Mouse (Mus musculus) heart, postnatal 14 days (tissue): ENCODE measurements around the gene Camkk2. TPM values are rescaled to one million over a fixed set of nuclear protein-coding genes. Genes with fewer than 3 reads are reported as not detected.

ENCODE experiments used
- DNase-seq, 2 experiments: peaks; one replicate each; pipeline ENCODE4 v3.0.0; 2021 to 2022
- intact Hi-C: fragments of 180-260 bp; cut with DNase I; formaldehyde crosslinking; loops from one replicate; pipeline ENCODE4 v1.15.1; 2025
- microRNA-seq, 2 experiments: library from miRNA; unstranded; fragments of <30 nt; microRNA quantifications; one replicate each; pipeline ENCODE4 v1.2.0; 2021 to 2022
- total RNA-seq, 2 experiments: library from RNA; stranded (reverse); gene quantifications; 2 replicates each; pipeline ENCODE4 v1.2.3; 2021

The Camkk2 gene
- total RNA-seq, 2 experiments from 2014 or later: 11.4 to 11.7 TPM

DNA sequence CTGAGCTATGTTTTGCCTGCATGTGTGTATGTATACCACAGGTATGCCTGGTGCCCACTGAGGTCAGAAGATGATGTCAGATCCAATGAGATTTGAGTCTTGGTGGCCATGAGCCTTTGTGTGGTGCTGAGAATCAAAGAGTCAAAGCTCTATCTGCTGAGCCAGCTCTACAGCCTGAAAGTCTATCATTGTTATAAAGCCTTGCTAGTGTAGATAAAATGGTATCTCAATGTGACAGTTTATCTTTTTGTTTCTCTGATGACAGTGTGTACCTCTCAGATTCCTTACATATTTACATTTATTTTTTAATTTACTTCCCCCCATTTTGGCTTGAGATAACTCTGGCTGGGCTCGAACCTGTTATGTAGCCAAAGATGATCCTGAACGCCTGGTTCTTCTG lies 75.6 kb downstream of the Camkk2 start:
- intact Hi-C loops: no loop called here
- DNase-seq: no peak

DNA sequence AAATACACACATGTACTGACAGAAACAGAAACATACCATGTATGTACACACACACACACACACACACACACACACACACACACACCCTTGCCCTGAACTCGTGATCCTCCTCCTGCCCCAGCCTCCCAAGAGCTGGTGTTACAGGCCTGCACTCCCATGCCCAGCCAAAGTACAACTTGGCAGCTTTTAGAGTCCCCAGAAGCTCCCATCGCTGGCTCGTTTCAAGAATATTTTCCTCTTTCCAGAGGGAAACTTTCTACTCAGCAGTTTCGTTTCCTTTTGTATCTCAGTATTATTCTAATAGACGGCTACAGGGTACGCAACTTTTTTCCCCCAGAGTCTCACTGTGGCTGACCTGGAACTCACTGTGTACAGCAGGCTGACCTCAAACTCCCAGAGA lies 77.1 kb downstream of the Camkk2 start:
- intact Hi-C loops: no loop called here
- DNase-seq: no peak

DNA sequence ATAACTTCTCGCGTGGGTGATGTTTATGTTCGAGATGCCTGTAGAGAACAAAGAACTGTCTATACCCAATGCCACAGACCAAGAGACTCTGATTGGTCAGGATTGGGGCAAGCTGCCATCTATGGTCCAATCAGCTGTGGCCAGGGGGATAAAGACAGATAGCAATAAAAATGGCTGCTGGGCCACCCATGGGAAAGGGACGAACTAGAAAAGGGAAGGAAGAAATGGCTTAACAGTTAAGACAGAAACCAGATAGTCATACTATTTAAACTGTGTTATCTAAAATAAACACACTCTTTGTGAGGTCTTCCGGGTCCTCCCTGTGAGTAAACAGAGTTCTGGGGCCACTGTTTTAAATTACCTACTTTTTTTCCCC lies 78.4 kb downstream of the Camkk2 start:
- DNase-seq: no peak
- intact Hi-C loops: no loop called here

DNA sequence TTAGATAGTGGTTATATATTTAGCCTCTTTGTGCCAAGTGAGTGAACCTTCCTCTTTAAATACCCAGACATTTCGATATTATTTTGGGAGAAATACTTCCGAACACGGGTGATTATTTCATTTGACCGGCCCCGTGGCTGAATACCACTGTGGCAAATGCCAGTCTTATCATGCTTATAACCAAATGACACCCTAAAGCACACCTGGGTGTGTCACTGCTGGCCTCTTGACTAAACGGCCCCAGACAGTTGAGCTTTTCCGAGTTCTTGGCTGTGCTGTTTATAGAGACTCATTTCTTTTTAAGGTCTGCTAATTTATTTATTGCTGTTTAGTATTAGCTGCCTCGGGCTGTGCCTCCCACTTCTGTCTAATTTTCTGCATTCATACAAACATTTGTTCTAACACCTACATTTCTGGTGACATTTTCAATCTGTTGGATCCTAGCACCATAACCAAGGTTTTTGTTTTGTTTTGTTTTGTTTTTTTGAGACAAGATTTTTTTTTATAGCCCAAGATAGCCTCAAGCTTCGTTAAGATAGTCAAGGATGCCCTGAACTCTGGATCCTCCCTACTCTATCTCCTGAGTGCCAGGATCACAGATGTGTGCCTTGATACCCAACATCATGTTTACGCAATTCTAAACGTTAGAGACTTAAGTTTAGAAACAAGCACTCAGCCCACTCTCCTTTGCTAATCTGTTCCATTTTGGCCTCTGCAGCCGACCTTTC lies 78.9 kb downstream of the Camkk2 start:
- intact Hi-C loops: no loop called here
- DNase-seq: no peak

DNA sequence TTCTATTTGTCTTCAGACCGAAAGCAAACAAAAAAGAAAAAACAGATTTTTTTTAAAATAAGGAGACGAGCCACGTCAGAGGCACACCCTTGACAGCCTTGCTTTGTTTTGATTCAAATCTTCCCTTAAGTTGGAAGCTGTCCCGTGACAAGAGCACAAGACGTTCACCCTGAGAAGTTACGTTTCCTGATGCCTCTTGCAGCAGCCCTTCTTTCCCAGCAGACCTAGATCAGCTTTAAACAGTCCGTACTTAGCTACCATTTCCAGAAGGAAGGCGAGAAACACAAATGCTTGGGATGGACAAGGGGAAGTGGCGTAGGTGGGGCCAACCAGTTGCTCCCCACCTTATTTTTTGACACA lies 80.5 kb downstream of the Camkk2 start:
- no peak for DNase-seq
- intact Hi-C loops: no loop called here

DNA sequence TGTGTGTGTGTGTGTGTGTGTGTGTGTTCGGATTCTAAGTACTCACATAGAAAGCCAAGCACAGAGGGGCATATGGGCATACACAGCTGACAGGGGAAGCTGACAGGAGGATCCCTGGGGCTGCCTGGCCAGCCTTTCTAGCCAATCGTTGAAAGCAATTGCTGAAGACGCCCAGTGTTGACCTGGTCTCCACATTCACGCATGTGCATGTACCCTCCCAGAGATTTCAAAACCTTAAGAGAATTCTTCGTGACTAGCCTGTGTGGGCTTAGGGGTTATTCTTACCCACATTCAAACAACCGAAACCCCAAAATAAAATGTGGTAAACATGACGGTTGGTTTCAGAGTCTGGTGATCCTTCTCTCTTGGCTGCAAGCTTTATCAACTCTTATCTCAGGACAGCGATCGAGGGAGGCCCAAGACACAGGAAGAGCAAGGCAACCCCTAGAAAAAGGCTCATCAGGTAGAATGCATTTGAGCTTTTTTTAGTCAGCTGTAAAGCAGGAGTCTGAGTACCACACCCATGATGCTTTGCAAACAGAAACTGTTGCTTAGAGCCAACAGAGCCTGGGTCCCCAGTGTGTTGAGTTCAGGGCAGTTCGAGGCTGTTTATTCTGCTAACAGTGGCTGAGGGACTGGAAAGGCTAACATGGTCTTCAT lies 81.0 kb downstream of the Camkk2 start:
- no peak for DNase-seq
- intact Hi-C loops: no loop called here

DNA sequence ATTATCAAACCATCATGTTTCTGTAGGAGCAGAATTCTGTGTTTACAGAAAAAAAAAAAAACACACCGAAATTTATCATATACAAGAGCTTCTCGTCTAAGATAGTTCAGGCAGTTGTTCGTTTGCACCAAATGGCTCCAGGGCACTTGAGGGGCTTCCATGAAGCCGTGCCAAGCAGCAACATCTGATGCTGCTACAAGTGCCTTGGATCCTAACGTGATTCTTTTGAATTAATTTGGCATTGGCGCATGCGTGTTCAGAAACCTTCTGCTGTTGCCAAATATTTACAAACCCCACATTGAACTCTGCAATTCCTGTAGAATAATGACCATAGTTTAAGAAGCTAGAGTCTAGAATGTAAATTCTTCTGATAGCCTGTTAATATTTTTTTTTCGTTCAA lies 83.7 kb downstream of the Camkk2 start:
- DNase-seq: no peak
- intact Hi-C loops: no loop called here

DNA sequence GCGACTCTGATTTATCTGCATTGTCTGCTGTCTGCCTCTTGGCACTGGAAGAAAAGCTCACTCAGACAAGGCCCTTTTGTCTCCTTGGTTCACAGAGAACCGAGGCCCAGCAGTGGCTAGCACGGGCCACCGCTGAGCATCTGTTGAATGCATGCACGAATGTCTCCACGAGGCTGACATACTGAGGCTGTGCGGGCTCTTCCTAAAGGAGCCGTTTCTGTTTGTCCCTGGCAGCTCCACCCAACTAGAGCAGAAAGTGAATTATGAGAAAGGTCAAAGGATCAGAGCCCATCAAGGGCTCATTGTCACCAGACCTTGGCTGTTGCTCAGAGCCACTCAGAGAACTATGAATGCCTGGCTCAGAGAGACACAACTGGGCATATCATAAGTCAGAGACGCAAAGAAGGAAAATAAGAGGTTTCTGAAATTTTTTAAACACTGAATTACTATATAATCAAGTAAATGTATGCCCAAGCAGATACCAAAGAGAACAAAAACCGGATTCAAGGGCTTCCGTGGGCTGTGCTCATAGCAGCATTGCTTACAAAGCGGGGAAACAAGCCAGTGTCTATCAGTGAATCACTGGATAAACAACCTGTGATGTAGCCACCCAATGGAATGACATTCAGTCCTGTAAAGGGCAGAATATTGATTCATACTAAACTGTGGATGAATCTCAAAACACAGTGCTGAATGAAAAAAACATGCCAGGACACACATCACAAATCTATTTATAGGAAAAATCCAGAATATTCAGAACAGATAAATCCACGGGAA lies 85.6 kb downstream of the Camkk2 start:
- intact Hi-C loops: no loop called here
- DNase-seq: no peak

DNA sequence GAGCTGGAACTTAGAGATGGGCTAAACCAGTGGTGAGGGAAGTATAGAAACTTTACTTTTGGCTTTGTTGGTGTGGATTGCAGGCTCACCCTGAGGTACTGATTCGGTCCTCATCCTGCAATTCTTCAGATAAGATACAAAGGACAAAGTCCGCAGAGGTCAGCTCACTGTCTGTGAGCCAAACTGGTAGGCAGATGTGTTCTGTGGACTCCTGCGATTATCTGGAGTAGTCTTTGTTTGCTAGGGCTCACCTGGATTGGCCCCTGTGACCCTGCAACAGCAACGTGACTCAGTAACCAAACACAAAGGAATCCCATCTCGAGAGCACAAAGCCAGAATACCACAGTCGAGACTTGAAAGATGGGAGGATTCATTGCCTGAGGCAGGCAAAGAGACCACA lies 88.7 kb downstream of the Camkk2 start:
- intact Hi-C loops: no loop called here
- no peak for DNase-seq

DNA sequence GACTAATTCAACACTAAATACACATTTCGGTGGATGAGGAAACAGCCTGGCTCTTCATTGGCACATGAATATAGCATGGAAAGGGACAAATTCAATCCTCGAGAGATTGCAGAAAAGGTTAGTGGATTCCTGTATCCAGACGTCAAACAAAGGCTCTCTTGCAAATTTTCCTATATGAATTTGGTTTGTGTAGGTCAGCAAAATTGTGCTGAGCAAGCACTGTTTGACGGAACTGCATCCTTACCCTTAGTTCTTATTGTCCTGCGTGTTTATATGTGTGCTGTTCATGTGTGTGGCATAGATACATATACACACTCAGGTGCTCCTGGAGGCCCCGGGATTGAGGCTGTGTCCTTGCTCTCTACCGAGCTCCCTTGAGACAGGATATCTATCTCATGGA lies 90.1 kb downstream of the Camkk2 start:
- intact Hi-C loops: no loop called here
- no peak for DNase-seq

DNA sequence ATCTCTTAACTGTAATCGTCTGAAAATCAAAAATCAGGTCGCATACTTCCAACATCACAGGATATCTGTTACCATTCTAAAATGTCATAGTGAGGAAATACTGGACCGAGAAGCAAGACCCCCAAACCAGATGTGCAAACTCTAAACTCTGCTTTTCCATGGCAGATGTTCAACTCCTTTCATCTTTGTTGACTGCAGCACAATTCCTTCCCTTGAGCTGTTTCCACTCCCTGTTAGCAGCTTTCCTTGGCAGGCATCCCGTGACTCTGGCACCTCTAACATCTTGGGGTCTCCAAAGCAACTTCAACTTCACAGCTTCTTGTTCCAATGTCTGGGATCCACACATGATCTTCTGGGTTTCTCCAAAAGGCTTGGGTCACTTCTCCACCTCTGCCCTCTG lies 91.8 kb downstream of the Camkk2 start:
- intact Hi-C loops: no loop called here
- DNase-seq: no peak

DNA sequence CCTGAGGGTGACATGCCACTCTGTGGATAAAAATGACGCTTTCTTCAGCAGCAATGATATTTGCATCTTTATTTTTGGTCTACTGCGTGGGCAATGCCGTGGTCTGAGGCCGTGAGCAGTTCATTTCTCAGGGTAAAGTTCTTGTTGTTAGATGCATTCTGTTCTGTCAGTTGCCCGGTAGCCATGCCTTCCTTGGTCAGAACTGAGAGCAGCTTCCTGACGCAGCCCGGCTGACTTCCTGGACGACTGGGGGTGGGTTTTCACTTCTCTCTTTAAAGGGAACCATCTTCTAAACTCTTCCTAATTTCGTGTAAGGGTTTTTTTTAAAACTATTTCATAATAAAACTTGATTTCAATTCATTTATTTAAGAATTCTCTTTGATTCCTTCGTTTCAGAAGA lies 95.3 kb downstream of the Camkk2 start:
- DNase-seq: no peak

DNA sequence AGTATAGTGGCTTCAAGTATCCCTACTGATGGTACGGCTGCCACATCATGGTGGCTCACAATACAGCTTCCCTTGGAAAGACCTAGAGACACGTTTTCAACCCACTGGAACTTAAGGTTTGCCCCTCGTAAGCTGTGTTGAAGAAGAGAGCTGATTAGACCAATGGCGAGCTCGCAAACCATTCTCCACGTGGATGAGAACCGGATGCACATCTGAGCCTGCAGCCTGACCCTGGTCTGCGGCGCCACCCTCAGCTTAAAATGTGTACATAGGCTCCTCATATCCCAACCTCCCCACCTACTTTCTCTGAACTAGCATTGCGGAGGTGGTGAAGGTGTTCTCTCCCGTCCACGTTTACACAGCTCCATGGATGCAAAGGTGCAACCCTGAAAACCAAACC lies 97.9 kb downstream of the Camkk2 start:
- intact Hi-C loops: no loop called here
- no peak for DNase-seq

More for the DNA sequence above, 95.3 kb downstream of the Camkk2 start:
- intact Hi-C loops: no loop called here

Small RNA genes within 50 kb of the gene (microRNA-seq; reads per million reads assigned to microRNA genes)
- 2.9 to 4.0 reads per million in 2 experiments for gene Mir8115

Other genes starting within 250 kb of the Camkk2 start
- gene Ift81, start 164.9 kb downstream of the Camkk2 start, total RNA-seq: 10 to 100 TPM; 49.4 to 58.5 TPM
- 1 to 10 TPM; 4.0 to 4.3 TPM for gene P2rx7, start 135.5 kb downstream of the Camkk2 start, total RNA-seq
- gene P2rx4, start 71.9 kb downstream of the Camkk2 start, total RNA-seq: 10 to 100 TPM; 13.5 to 14.1 TPM
- gene Anapc5, start 41.9 kb upstream of the Camkk2 start, total RNA-seq: 100 to 1,000 TPM; 162 to 181 TPM
- 10 to 100 TPM; 27.3 to 27.7 TPM for gene Rnf34, start 70.6 kb upstream of the Camkk2 start, total RNA-seq
- gene Kdm2b, start 210.4 kb upstream of the Camkk2 start, total RNA-seq: 10 to 100 TPM; 16.9 to 17.3 TPM
- 10 to 100 TPM; 17.2 to 19.5 TPM for gene Orai1, start 235.7 kb upstream of the Camkk2 start, total RNA-seq